Mouse (Mus musculus) heart, postnatal 0 days (tissue): ENCODE data around the gene Nrxn3.

ENCODE experiments used
- CTCF ChIP-seq: IDR thresholded peaks from 2 replicates; pipeline ENCODE4 v1.5.1; 2016; ENCODE audit warnings: antibody characterized with exemption, control low read depth, low read depth
- EP300 ChIP-seq: IDR thresholded peaks from 2 replicates; pipeline ENCODE4 v1.6.1; 2016; ENCODE audit warnings: antibody characterized with exemption, low read depth

- TF ChIP-seq CTCF, result no peak
- no peak for TF ChIP-seq EP300
Measured at GRCm38 (mm10) chr12:89788794-89789193, 1066.1 kb downstream of the Nrxn3 start.
